Mouse (Mus musculus): ENCODE measurements at regions not wholly inside any gene's neighbourhood (a gene's known extent, or its start where the extent isn't known, plus 50 kb on each side); places are given as distances from the start of the nearest gene placed in this dataset.

- DNase-seq (ENCODE audit: low read depth) = peak; percentile 51
Measured at GRCm38 (mm10) chr10:96325297-96325696, 188.9 kb downstream of the Gm5426 start.

GRCm38 (mm10) chr10:96330639-96331487 lies 194.5 kb downstream of the Gm5426 start:
- no peak for DNase-seq (ENCODE audit: low read depth)

- no peak for DNase-seq (ENCODE audit: low read depth)
Measured at GRCm38 (mm10) chr10:96332731-96333201, 196.4 kb downstream of the Gm5426 start.

GRCm38 (mm10) chr10:96333224-96333623 lies 196.8 kb downstream of the Gm5426 start:
- peak; percentile 68 for DNase-seq (ENCODE audit: low read depth)

GRCm38 (mm10) chr10:96336271-96336670 lies 199.9 kb downstream of the Gm5426 start:
- no peak for DNase-seq (ENCODE audit: low read depth)

GRCm38 (mm10) chr10:96337088-96337666 lies 200.8 kb downstream of the Gm5426 start:
- no peak for DNase-seq (ENCODE audit: low read depth)

- DNase-seq (ENCODE audit: low read depth) = peak; percentile 29
Measured at GRCm38 (mm10) chr10:96337797-96338608, 201.6 kb downstream of the Gm5426 start.

- no peak for DNase-seq (ENCODE audit: low read depth)
Measured at GRCm38 (mm10) chr10:96338609-96338978, 202.2 kb downstream of the Gm5426 start.

- no peak for DNase-seq (ENCODE audit: low read depth)
Measured at GRCm38 (mm10) chr10:96342476-96342875, 206.1 kb downstream of the Gm5426 start.

GRCm38 (mm10) chr10:96343666-96344065 lies 207.3 kb downstream of the Gm5426 start:
- DNase-seq (ENCODE audit: low read depth) = no peak

GRCm38 (mm10) chr10:96350692-96351091 lies 214.3 kb downstream of the Gm5426 start:
- DNase-seq (ENCODE audit: low read depth) = no peak

- DNase-seq (ENCODE audit: low read depth) = no peak
Measured at GRCm38 (mm10) chr10:96351320-96351719, 214.9 kb downstream of the Gm5426 start.

GRCm38 (mm10) chr10:96356980-96357624 lies 220.7 kb downstream of the Gm5426 start:
- peak; percentile 50 for DNase-seq (ENCODE audit: low read depth)

- peak; percentile 45 for DNase-seq (ENCODE audit: low read depth)
Measured at GRCm38 (mm10) chr10:96357632-96358031, 221.2 kb downstream of the Gm5426 start.

- DNase-seq (ENCODE audit: low read depth) = no peak
Measured at GRCm38 (mm10) chr10:96358984-96359383, 222.6 kb downstream of the Gm5426 start.

- no peak for DNase-seq (ENCODE audit: low read depth)
Measured at GRCm38 (mm10) chr10:96362211-96362610, 225.8 kb downstream of the Gm5426 start.

- peak; percentile 39 for DNase-seq (ENCODE audit: low read depth)
Measured at GRCm38 (mm10) chr10:96363867-96364266, 227.5 kb downstream of the Gm5426 start.

GRCm38 (mm10) chr10:96365101-96365500 lies 228.7 kb downstream of the Gm5426 start:
- no peak for DNase-seq (ENCODE audit: low read depth)

- no peak for DNase-seq (ENCODE audit: low read depth)
Measured at GRCm38 (mm10) chr10:96366871-96367270, 230.5 kb downstream of the Gm5426 start.

- peak; percentile 98 for DNase-seq (ENCODE audit: low read depth)
Measured at GRCm38 (mm10) chr10:96370547-96371320, 234.3 kb downstream of the Gm5426 start.

- no peak for DNase-seq (ENCODE audit: low read depth)
Measured at GRCm38 (mm10) chr10:96371321-96371653, 234.9 kb downstream of the Gm5426 start.

Measured in induced T-regulatory cell, adult 2 months (primary cell).